Mouse (Mus musculus): ENCODE measurements at regions not wholly inside any gene's neighbourhood (a gene's known extent, or its start where the extent isn't known, plus 50 kb on each side); places are given as distances from the start of the nearest gene placed in this dataset.

- TF ChIP-seq POLR2A (IDR thresholded peaks at IDR 0.05; ENCODE audit: insufficient read depth, low read length) = no peak
- TF ChIP-seq CTCF (IDR thresholded peaks at IDR 0.05; ENCODE audit: low read depth, low read length) = no peak
- no peak for TF ChIP-seq EP300 (IDR thresholded peaks at IDR 0.05; ENCODE audit: insufficient read depth, low read depth, low read length)
Observed at GRCm38 (mm10) chr19:32952928-32953687, 195.8 kb downstream of the Pten start.

Measured in ES-Bruce4 (cell line).